Mouse (Mus musculus) layer of hippocampus, postnatal 14 days (tissue): ENCODE results near the gene Leng8. TPM values are rescaled to one million over a fixed set of nuclear protein-coding genes. Genes with fewer than 3 reads are reported as not detected.

Source experiments
- total RNA-seq, 2 experiments: library from RNA; stranded (reverse); gene quantifications; 2 replicates each; pipeline ENCODE4 v1.2.3; 2021

The Leng8 gene
- total RNA-seq, 2 experiments from 2014 or later, result 157 to 196 TPM

Other genes starting within 250 kb of the Leng8 start
- gene Gm14548, start 238.9 kb upstream of the Leng8 start, total RNA-seq, result not detected
- not detected for gene Lilra6, start 221.5 kb upstream of the Leng8 start, total RNA-seq
- gene Lair1, start 73.8 kb upstream of the Leng8 start, total RNA-seq, result 1 to 10 TPM; 4.0 to 6.8 TPM
- 100 to 1,000 TPM; 671 to 757 TPM for gene Ttyh1, start 17.6 kb upstream of the Leng8 start, total RNA-seq
- 1 to 10 TPM; 5.2 to 6.2 TPM for gene Leng9, start 13.3 kb downstream of the Leng8 start, total RNA-seq
- gene Cdc42ep5, start 27.8 kb downstream of the Leng8 start, total RNA-seq, result 1 to 10 TPM; 1.1 to 1.4 TPM
- gene Lilra5, start 100.7 kb downstream of the Leng8 start, total RNA-seq, result not detected
- gene Ncr1, start 200.7 kb downstream of the Leng8 start, total RNA-seq, result not detected